Mouse (Mus musculus) bone marrow macrophage, adult 2 months (primary cell): ENCODE results near the gene Adam15.

ENCODE experiments used
- CTCF ChIP-seq: IDR thresholded peaks from 2 replicates; pipeline ENCODE4 v1.5.1; 2012; ENCODE audit warnings: low read depth, mild to moderate bottlenecking, low read length, moderate library complexity
- POLR2A ChIP-seq: IDR thresholded peaks from 2 replicates; pipeline ENCODE4 v1.6.1; 2012; ENCODE audit warnings: mild to moderate bottlenecking, low read depth, low read length, borderline replicate concordance

DNA sequence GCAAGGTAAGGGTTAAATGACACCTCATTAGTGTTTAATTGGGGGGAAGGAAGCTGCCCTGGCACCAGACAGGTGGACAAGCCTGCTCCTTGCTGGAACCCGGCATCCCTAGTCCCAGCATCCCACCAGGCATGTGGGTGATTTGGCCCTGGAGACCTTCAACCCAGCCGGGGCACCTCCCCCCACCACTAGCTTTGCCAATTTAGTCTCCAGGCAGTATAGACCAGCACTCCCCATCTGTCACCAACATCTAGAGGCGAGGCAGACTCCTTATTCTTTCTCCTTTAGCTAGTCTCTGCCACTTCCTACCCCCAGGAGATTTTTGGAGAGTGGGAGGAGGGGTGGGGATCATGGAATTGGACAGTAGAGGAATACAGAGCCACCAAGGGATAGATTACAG, 19.4 kb downstream of the Adam15 start:
- no peak for TF ChIP-seq POLR2A
- TF ChIP-seq CTCF = no peak
